Mouse (Mus musculus) ovary, postnatal 14 days (tissue): Measurements from ENCODE around the gene Slc38a9.

Experiments used
- DNase-seq: peaks from one replicate; pipeline ENCODE4 v3.0.0; 2022; ENCODE audit warnings: low spot score

The Slc38a9 gene

GRCm38 (mm10) chr13:112770528-112771328 lies 110.2 kb downstream of the Slc38a9 start:
- no peak for DNase-seq

GRCm38 (mm10) chr13:112771447-112772208 lies 111.1 kb downstream of the Slc38a9 start:
- no peak for DNase-seq

- no peak for DNase-seq
Measured at GRCm38 (mm10) chr13:112772252-112772651, 111.7 kb downstream of the Slc38a9 start.

GRCm38 (mm10) chr13:112772861-112773260 lies 112.3 kb downstream of the Slc38a9 start:
- DNase-seq: no peak

GRCm38 (mm10) chr13:112773991-112774675 lies 113.6 kb downstream of the Slc38a9 start:
- no peak for DNase-seq

- no peak for DNase-seq
Measured at GRCm38 (mm10) chr13:112775856-112776255, 115.3 kb downstream of the Slc38a9 start.

- no peak for DNase-seq
Measured at GRCm38 (mm10) chr13:112778407-112778806, 117.9 kb downstream of the Slc38a9 start.

- DNase-seq: no peak
Measured at GRCm38 (mm10) chr13:112785305-112785704, 124.8 kb downstream of the Slc38a9 start.

- no peak for DNase-seq
Measured at GRCm38 (mm10) chr13:112786142-112786541, 125.6 kb downstream of the Slc38a9 start.

GRCm38 (mm10) chr13:112786942-112787533 lies 126.5 kb downstream of the Slc38a9 start:
- no peak for DNase-seq
